Mouse (Mus musculus) olfactory bulb, adult 2 months (tissue): ENCODE data around the gene Zfp61.

Experiments
- CTCF ChIP-seq: fragments of 200-500 bp; IDR thresholded peaks from 2 replicates; pipeline ENCODE4 v1.5.1; 2012; ENCODE audit warnings: low read depth, mild to moderate bottlenecking, low read length, moderate library complexity; ENCODE audit not compliant: insufficient read depth
- POLR2A ChIP-seq: fragments of 200-500 bp; IDR thresholded peaks from 2 replicates; pipeline ENCODE4 v1.6.1; 2012; ENCODE audit warnings: mild to moderate bottlenecking, low read depth, low read length, moderate library complexity; ENCODE audit not compliant: insufficient read depth

- TF ChIP-seq POLR2A (no peak), CTCF (no peak)
These were observed 25.5 kb upstream of the Zfp61 start for GRCm38 (mm10) chr7:24326273-24327135.
